Mouse (Mus musculus): Measurements from ENCODE around the gene Prss16.

Gene Prss16

GRCm38 (mm10) chr13:22036149-22036956, 26.8 kb upstream of the Prss16 start:
- DNase-seq (ENCODE audit: low read depth in 1 of 2, low spot score in 2 of 2) = no peak

GRCm38 (mm10) chr13:22035267-22036148, 26.0 kb upstream of the Prss16 start, which contains the start of the genes Hist1h2ah and Hist1h2bk:
TSS of gene Hist1h2ah (minus strand) at chr13:22035568.
TSS of gene Hist1h2bk (plus strand) at chr13:22035870.
- peak; percentile 71 to 72 for DNase-seq (ENCODE audit: low read depth in 1 of 2, low spot score in 2 of 2)

GRCm38 (mm10) chr13:22034443-22035266, 25.1 kb upstream of the Prss16 start:
- DNase-seq (ENCODE audit: low read depth in 1 of 2, low spot score in 2 of 2) = no peak

GRCm38 (mm10) chr13:22033741-22034442, 24.4 kb upstream of the Prss16 start:
- no peak for DNase-seq (ENCODE audit: low read depth in 1 of 2, low spot score in 2 of 2)

- DNase-seq (ENCODE audit: low read depth in 1 of 2, low spot score in 2 of 2) = no peak
Measured at GRCm38 (mm10) chr13:22030493-22030892, 21.0 kb upstream of the Prss16 start.

- DNase-seq (ENCODE audit: low read depth in 1 of 2, low spot score in 2 of 2) = no peak
Measured at GRCm38 (mm10) chr13:22029928-22030327, 20.4 kb upstream of the Prss16 start.

GRCm38 (mm10) chr13:22028673-22029460, 19.3 kb upstream of the Prss16 start:
- peak; percentile 89 to 96 for DNase-seq (ENCODE audit: low read depth in 1 of 2, low spot score in 2 of 2)

GRCm38 (mm10) chr13:22026058-22027031, 16.8 kb upstream of the Prss16 start:
- peak in 1 of 2 experiments; percentile 80 for DNase-seq (ENCODE audit: low read depth in 1 of 2, low spot score in 2 of 2)

GRCm38 (mm10) chr13:22022241-22022640, 12.7 kb upstream of the Prss16 start:
- peak; percentile 64 to 76 for DNase-seq (ENCODE audit: low read depth in 1 of 2, low spot score in 2 of 2)

- no peak for DNase-seq (ENCODE audit: low read depth in 1 of 2, low spot score in 2 of 2)
Measured at GRCm38 (mm10) chr13:22021581-22021980, 12.0 kb upstream of the Prss16 start.

GRCm38 (mm10) chr13:22020901-22021339, 11.4 kb upstream of the Prss16 start:
- peak in 1 of 2 experiments; percentile 68 for DNase-seq (ENCODE audit: low read depth in 1 of 2, low spot score in 2 of 2)

GRCm38 (mm10) chr13:22019934-22020835, 10.6 kb upstream of the Prss16 start:
- no peak for DNase-seq (ENCODE audit: low read depth in 1 of 2, low spot score in 2 of 2)

GRCm38 (mm10) chr13:22015479-22016450, 6.2 kb upstream of the Prss16 start:
- peak; percentile 58 to 80 for DNase-seq (ENCODE audit: low read depth in 1 of 2, low spot score in 2 of 2)

- DNase-seq (ENCODE audit: low read depth in 1 of 2, low spot score in 2 of 2) = no peak
Measured at GRCm38 (mm10) chr13:22014411-22014845, 4.9 kb upstream of the Prss16 start.

GRCm38 (mm10) chr13:22013716-22014115, 4.2 kb upstream of the Prss16 start:
- no peak for DNase-seq (ENCODE audit: low read depth in 1 of 2, low spot score in 2 of 2)

- no peak for DNase-seq (ENCODE audit: low read depth in 1 of 2, low spot score in 2 of 2)
Measured at GRCm38 (mm10) chr13:22008707-22009106, 835 bp downstream of the Prss16 start.
